Mouse (Mus musculus) embryonic fibroblast, embryonic 13.5 days (primary cell): ENCODE measurements around the gene Tia1.

Source experiments
- CTCF ChIP-seq: IDR thresholded peaks from 2 replicates; pipeline ENCODE4 v1.5.1; 2011; ENCODE audit warnings: mild to moderate bottlenecking, control low read depth, low read length, moderate library complexity, borderline replicate concordance; ENCODE audit not compliant: insufficient read depth
- POLR2A ChIP-seq: IDR thresholded peaks from 2 replicates; pipeline ENCODE4 v1.6.1; 2011; ENCODE audit warnings: low read depth, mild to moderate bottlenecking, control low read depth, low read length, moderate library complexity

GRCm38 (mm10) chr6:86395969-86396368, 8.1 kb upstream of the Tia1 start:
- no peak for TF ChIP-seq CTCF
- TF ChIP-seq POLR2A = no peak
